Mouse (Mus musculus) neural tube, embryonic 11.5 days (tissue): ENCODE results near the gene Mta3. TPM values are rescaled to one million over a fixed set of nuclear protein-coding genes. Genes with fewer than 3 reads are reported as not detected.
A peak's percentile ranks its signal among the peaks of the same experiment; 100 is the strongest.

Source experiments
- ATAC-seq: fragments of 200-750 bp; cut with Nextera tagmentation; 2 replicates; pipeline ENCODE4 v1.8.0; 2017; ENCODE audit warnings: moderate number of reproducible peaks, mild to moderate bottlenecking, moderate TSS enrichment, moderate library complexity; ENCODE audit not compliant: insufficient read depth, low FRiP score, low TSS enrichment
- DNase-seq: peaks from one replicate; pipeline ENCODE4 v3.0.0-alpha.2; 2015; ENCODE audit warnings: low spot score
- H3K27ac ChIP-seq: fragments of 300-500 bp; sonication (generic); 2 replicates; pipeline ENCODE4 v1.5.1; 2014; ENCODE audit warnings: low read depth, mild to moderate bottlenecking, low read length
- H3K27me3 ChIP-seq: fragments of 300-500 bp; sonication (generic); 2 replicates; pipeline ENCODE4 v1.6.1; 2014; ENCODE audit warnings: mild to moderate bottlenecking, low read length, mixed read lengths; ENCODE audit not compliant: control insufficient read depth, insufficient read depth
- H3K36me3 ChIP-seq: fragments of 300-500 bp; sonication (generic); 2 replicates; pipeline ENCODE4 v1.6.1; 2014; ENCODE audit warnings: mild to moderate bottlenecking, low read length, moderate library complexity, mixed read lengths; ENCODE audit not compliant: control insufficient read depth, insufficient read depth
- H3K4me1 ChIP-seq: fragments of 300-500 bp; sonication (generic); 2 replicates; pipeline ENCODE4 v1.6.1; 2014; ENCODE audit warnings: low read length, mixed read lengths; ENCODE audit not compliant: control insufficient read depth, insufficient read depth
- H3K4me2 ChIP-seq: fragments of 300-500 bp; sonication (generic); 2 replicates; pipeline ENCODE4 v1.6.1; 2014; ENCODE audit warnings: low read depth, mild to moderate bottlenecking, moderate library complexity
- H3K4me3 ChIP-seq: fragments of 300-500 bp; sonication (generic); 2 replicates; pipeline ENCODE4 v1.5.1; 2014; ENCODE audit warnings: low read depth, low read length
- H3K9ac ChIP-seq: fragments of 300-500 bp; sonication (generic); 2 replicates; pipeline ENCODE4 v1.6.1; 2014; ENCODE audit warnings: mild to moderate bottlenecking, low read length
- H3K9me3 ChIP-seq: fragments of 300-500 bp; sonication (generic); 2 replicates; pipeline ENCODE4 v1.6.1; 2016; ENCODE audit warnings: low read length; ENCODE audit not compliant: control insufficient read depth
- WGBS: fragments of 180-500 bp; shearing (Covaris S2); extraction: QIAGEN DNeasy Blood & Tissue Kit; methylation state at CpG from one replicate; pipeline ENCODE4 v1.1.7; 2014; 5-methylcytosine and 5-hydroxymethylcytosine counted together
- polyA plus RNA-seq: library from polyadenylated mRNA; unstranded; fragments of >200 nt; fragmentation: Nextera tagmentation; extraction: Ambion mirVana; gene quantifications from 2 replicates; pipeline ENCODE4 v1.2.1, GENCODE M21; 2014

Mta3 gene
- polyA plus RNA-seq, 1 experiment from 2014 or later: 37.3 TPM

GRCm38 (mm10) chr17:83684475-83684874, 21.5 kb upstream of the Mta3 start:
- no peak overlapping the region for H3K27ac ChIP-seq
- DNase-seq: no peak
- H3K27me3 ChIP-seq: no peaks in the 10 kb centered on the region
- no peak for ATAC-seq
- no peaks in the 10 kb centered on the region for H3K4me1 ChIP-seq
- H3K36me3 ChIP-seq: no peaks in the 10 kb centered on the region
- no peaks in the 10 kb centered on the region for H3K9me3 ChIP-seq
- H3K4me2 ChIP-seq: no peak overlapping the region
- 77% methylated on average over 7 of the region's 7 CpGs for WGBS
- no peak overlapping the region for H3K9ac ChIP-seq
- no peak overlapping the region for H3K4me3 ChIP-seq

- H3K36me3 ChIP-seq: no peaks in the 10 kb centered on the region
- no peak overlapping the region for H3K4me3 ChIP-seq
- no peak overlapping the region for H3K9ac ChIP-seq
- DNase-seq: no peak
- H3K4me1 ChIP-seq: no peaks in the 10 kb centered on the region
- ATAC-seq: no peak
- no peak overlapping the region for H3K4me2 ChIP-seq
- no peak overlapping the region for H3K27ac ChIP-seq
- 70% methylated on average over 2 of the region's 2 CpGs for WGBS
- H3K9me3 ChIP-seq: no peaks in the 10 kb centered on the region
- H3K27me3 ChIP-seq: no peaks in the 10 kb centered on the region
These were observed 15.5 kb upstream of the Mta3 start for GRCm38 (mm10) chr17:83690418-83690817.

GRCm38 (mm10) chr17:83691379-83691778, 14.6 kb upstream of the Mta3 start:
- no peak overlapping the region for H3K9ac ChIP-seq
- no peaks in the 10 kb centered on the region for H3K4me1 ChIP-seq
- DNase-seq: no peak
- no peaks in the 10 kb centered on the region for H3K36me3 ChIP-seq
- H3K27me3 ChIP-seq: no peaks in the 10 kb centered on the region
- H3K9me3 ChIP-seq: no peaks in the 10 kb centered on the region
- no peak overlapping the region for H3K4me2 ChIP-seq
- H3K27ac ChIP-seq: no peak overlapping the region
- no peak overlapping the region for H3K4me3 ChIP-seq
- WGBS: 80% methylated on average over 4 of the region's 4 CpGs
- no peak for ATAC-seq

DNA sequence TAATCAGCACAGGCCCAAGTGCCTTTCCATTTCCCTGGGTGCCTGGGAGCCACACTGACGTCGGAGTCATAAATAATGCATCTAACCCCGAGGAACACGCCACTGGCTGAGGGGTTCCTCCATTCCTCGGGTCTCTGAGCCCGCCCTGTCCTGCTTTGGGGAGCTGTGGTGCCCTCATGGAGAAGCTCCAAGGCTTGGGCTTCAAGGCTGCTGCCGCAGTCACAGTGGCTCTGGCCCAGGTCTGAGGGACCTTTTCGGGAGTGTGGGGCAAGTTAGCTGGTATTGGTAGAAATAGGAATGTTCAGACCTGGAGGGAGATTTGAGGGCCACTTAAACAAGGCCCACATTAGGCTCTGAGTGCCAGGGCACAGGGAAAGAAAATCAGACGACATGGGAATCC, 12.0 kb upstream of the Mta3 start:
- Histone ChIP-seq H3K4me2 (no peak overlapping the region), H3K9me3 (no peaks in the 10 kb centered on the region), H3K27me3 (no peaks in the 10 kb centered on the region), H3K4me1 (no peaks in the 10 kb centered on the region), H3K4me3 (no peak overlapping the region), H3K36me3 (no peaks in the 10 kb centered on the region), H3K27ac (no peak overlapping the region), H3K9ac (no peak overlapping the region)
- 84% methylated on average over 9 of the region's 9 CpGs for WGBS
- DNase-seq: no peak
- no peak for ATAC-seq

DNA sequence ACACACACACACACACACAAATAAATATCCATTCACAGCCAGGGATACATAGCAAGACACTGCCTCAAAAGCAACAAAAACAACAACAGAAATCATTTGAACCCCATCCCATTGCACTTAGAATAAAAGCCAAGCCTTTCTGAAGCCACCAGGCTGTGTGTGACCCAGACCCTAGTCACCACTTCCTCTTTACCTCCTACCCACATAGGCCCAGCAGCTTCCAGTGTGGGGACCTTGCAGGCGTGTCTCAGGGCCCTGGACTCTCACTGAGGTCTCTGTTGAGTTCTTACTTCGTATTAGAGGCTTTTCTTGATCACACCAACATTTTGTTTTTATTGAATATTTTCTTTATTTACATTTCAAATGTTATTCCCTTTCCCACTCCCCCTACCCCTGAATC, 10.2 kb upstream of the Mta3 start:
- no peaks in the 10 kb centered on the region for H3K4me1 ChIP-seq
- no peak overlapping the region for H3K27ac ChIP-seq
- H3K27me3 ChIP-seq: no peaks in the 10 kb centered on the region
- no peak overlapping the region for H3K9ac ChIP-seq
- no peak overlapping the region for H3K4me2 ChIP-seq
- ATAC-seq (no peak), DNase-seq (no peak)
- no peaks in the 10 kb centered on the region for H3K9me3 ChIP-seq
- WGBS: 78% methylated on average over 2 of the region's 2 CpGs
- H3K4me3 ChIP-seq: no peak overlapping the region
- no peaks in the 10 kb centered on the region for H3K36me3 ChIP-seq

- Histone ChIP-seq H3K36me3 (no peaks in the 10 kb centered on the region), H3K4me1 (no peaks in the 10 kb centered on the region), H3K27me3 (no peaks in the 10 kb centered on the region), H3K27ac (no peak overlapping the region), H3K4me2 (no peak overlapping the region), H3K4me3 (no peak overlapping the region), H3K9me3 (no peaks in the 10 kb centered on the region), H3K9ac (no peak overlapping the region)
- no peak for DNase-seq
- ATAC-seq: no peak
- WGBS: 79% methylated on average over 8 of the region's 8 CpGs
These were observed 6.8 kb upstream of the Mta3 start for GRCm38 (mm10) chr17:83699062-83699724.

DNA sequence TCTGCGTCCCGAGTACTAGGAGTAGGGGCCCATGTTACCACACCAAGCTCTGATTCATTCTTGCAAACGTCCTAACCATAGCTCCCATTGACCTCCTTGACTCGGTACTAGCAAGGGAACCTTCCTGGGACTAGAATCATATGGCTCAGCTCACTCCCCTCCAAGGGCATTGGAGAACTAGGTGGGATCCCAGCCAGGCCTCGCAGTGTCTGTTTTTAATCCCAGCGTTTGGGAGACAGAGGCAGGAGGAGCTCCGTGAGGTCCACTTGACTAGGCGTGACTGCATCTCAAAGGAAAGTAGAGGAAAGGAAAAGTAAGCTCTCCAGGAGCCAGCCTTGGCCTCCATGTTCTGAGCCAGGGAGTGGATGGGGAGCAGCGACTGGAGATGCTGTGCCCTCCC, 5.8 kb upstream of the Mta3 start:
- ATAC-seq: no peak
- Histone ChIP-seq H3K27ac (no peak overlapping the region), H3K27me3 (no peaks in the 10 kb centered on the region), H3K9ac (no peak overlapping the region), H3K9me3 (no peaks in the 10 kb centered on the region), H3K4me3 (no peak overlapping the region), H3K36me3 (no peaks in the 10 kb centered on the region), H3K4me2 (no peak overlapping the region), H3K4me1 (no peaks in the 10 kb centered on the region)
- WGBS: 85% methylated on average over 9 of the region's 9 CpGs
- DNase-seq: no peak

- Histone ChIP-seq H3K9ac (no peak overlapping the region), H3K4me2 (no peak overlapping the region), H3K9me3 (no peaks in the 10 kb centered on the region), H3K27me3 (no peaks in the 10 kb centered on the region), H3K4me3 (no peak overlapping the region), H3K27ac (no peak overlapping the region), H3K4me1 (0 out of 2 replicates have a peak, but pooled peaks cover 4% of the 10 kb centered on the region), H3K36me3 (no peaks in the 10 kb centered on the region)
- no peak for DNase-seq
- no peak for ATAC-seq
- WGBS: 89% methylated on average over 5 of the region's 5 CpGs
These were observed 1.5 kb upstream of the Mta3 start for GRCm38 (mm10) chr17:83704469-83704868.

DNA sequence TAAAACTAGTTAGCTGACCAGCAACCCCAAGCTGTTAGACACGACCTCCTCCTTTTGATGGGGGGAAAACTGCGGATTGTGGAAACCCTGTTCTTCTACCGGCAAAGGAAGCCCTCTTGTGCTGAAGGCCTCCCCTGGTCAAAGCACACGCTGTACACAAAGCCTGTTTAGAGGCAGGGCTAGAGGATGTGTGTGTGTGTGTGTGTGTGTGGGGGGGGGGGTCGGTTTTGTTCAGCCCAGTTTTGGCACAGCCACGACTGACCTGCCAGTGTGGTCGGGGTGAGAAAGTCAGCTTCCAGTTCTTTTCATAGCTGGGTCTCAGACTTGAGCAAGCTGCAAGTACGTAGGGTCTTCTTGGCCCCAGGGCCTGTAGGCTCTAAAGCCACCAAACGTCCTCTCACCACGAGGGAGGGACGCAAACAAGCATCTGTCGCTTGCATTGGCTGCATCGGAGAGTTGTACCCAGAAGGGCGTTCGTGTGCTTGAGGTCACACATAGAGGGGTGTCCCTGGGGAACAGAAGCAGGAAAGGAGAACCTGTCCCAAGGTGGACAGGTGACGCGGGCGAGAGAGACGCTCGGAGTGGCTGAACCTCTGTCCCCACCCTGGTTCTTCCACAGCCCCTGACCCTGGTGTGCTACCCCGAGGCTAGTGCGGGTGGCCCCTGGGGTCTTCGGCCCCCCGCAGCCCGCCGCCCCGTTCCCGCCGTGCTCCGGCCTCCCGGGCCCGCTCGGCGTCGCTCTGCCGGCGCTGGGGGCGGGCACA, 429 bp upstream of the Mta3 start:
- peak overlapping the region; percentile 85 for H3K4me3 ChIP-seq
- peak; percentile 81 for ATAC-seq
- WGBS: 1% methylated on average over 27 of the region's 38 CpGs
- H3K9me3 ChIP-seq: no peaks in the 10 kb centered on the region
- DNase-seq: peak; percentile 80
- no peaks in the 10 kb centered on the region for H3K27me3 ChIP-seq
- H3K4me1 ChIP-seq: 0 out of 2 replicates have a peak, but pooled peaks cover 4% of the 10 kb centered on the region
- H3K36me3 ChIP-seq: no peaks in the 10 kb centered on the region
- peak overlapping the region; percentile 62 for H3K27ac ChIP-seq
- peak overlapping the region; percentile 87 for H3K9ac ChIP-seq
- peak overlapping the region; percentile 94 for H3K4me2 ChIP-seq
